Mouse (Mus musculus): ENCODE results near the gene Ppp1r16b.
A peak's percentile ranks its signal among the peaks of the same experiment; 100 is the strongest.

Ppp1r16b gene

GRCm38 (mm10) chr2:158665098-158665497 is at the start of gene Ppp1r16b:
Ppp1r16b (plus strand) TSS chr2:158665398.
- DNase-seq (ENCODE audit: low spot score): no peak

DNA sequence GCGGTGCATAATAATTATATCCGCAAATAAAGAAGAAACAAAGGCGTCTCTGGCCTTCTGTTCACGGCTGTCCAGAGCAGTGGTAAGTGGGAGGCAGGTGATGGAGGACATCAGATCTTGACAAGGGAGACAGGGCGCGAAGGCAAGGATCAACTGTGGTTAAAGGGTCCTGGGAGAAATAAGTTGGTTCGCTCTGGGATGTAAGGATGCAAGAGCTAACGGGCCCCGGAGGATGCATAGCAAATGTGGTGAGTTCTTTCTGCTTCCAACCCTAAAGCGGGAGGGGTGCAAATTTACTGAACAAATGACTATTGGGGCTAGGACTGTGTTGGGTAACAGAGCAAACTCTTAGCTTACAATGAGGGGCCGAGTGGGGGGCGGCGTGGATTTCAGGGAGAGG is 49.5 kb upstream of the Ppp1r16b start:
- no peak for DNase-seq (ENCODE audit: low spot score)

DNA sequence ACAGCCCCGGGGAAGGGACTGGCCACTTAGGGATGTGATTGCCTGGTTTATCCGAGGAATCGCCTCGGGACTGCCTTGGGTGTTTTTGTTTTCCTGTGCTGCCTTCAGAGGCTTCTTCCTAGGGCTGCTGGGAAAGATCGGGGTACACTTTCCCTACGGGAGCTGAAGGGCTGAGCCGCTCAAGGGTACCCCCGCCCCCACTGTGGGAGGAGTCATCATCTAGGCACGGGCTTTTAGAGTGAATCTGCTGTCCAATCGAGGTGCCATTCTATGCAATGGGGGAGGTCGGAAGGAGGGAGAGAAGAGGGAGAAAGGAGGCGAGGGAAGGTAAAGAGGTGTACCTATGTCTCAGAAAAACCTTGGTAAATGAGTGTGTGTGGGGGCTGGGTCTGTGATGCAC is 48.9 kb upstream of the Ppp1r16b start:
- DNase-seq (ENCODE audit: low spot score): no peak

- no peak for DNase-seq (ENCODE audit: low spot score)
Observed at GRCm38 (mm10) chr2:158616790-158617189, 48.4 kb upstream of the Ppp1r16b start.

- peak; percentile 90 for DNase-seq (ENCODE audit: low spot score)
Observed at GRCm38 (mm10) chr2:158624718-158625222, 40.4 kb upstream of the Ppp1r16b start, which contains the start of gene Actr5. Actr5 (plus strand) TSS chr2:158624888.

- no peak for DNase-seq (ENCODE audit: low spot score)
Observed at GRCm38 (mm10) chr2:158625231-158625630, 40.0 kb upstream of the Ppp1r16b start.

- no peak for DNase-seq (ENCODE audit: low spot score)
Observed at GRCm38 (mm10) chr2:158625697-158626096, 39.5 kb upstream of the Ppp1r16b start.

DNA sequence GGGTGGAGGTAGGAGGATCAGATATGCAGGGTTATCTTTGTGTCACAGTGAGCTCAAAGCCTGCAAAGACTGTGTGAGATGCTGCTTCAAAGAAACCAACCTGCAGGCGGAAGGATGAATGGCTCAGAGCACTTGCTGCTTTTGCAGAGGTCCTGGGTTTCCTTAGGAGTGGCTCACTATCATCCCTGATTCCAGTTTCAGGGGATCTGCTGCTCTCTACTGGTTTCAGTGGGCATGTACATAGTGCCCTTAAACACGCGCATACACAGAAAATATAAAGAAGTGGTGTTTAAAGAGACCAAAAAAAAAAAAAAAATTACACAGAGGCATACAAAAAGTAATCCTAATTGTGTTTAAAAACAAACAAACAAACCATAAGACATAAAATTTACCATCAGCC is 36.3 kb upstream of the Ppp1r16b start:
- no peak for DNase-seq (ENCODE audit: low spot score)

DNA sequence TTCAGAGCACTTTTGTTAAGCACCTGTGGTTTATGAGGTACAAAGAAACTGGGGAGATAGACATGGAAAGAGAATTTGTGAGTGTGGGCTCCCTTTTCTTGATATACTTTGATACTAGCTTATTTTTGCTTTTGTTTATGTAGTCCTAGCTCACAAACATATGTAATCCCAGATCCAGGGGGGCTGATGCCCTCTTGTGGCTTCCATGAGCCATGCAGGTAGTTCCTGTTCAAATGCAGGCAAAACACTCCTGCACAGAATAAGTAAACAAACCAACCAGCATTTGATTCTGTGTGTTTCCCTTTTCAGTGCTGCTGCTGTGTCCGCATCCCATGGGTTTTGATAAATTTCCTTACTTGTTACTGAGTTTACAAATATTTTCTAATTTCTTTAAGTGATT is 35.8 kb upstream of the Ppp1r16b start:
- DNase-seq (ENCODE audit: low spot score): no peak

DNA sequence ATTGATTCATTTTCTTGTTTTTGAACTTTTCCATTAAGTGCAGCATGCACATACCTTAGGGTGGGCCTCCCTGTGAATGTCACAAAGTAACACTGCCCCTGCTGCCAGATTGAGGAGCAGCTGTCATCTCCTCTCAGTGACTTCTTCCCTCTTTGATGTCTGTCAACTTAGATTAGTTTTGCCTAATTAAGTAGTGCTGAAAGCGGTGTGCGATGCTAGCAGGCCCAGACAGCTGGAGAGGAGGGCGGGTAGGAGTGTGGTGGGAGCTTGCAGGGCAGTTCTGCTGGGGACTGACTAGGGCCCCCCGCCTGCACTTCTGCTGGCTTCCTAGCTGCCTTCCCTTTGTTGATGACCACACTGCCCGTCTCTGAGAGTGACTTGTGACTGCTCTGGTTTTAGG is 33.3 kb upstream of the Ppp1r16b start:
- no peak for DNase-seq (ENCODE audit: low spot score)

DNA sequence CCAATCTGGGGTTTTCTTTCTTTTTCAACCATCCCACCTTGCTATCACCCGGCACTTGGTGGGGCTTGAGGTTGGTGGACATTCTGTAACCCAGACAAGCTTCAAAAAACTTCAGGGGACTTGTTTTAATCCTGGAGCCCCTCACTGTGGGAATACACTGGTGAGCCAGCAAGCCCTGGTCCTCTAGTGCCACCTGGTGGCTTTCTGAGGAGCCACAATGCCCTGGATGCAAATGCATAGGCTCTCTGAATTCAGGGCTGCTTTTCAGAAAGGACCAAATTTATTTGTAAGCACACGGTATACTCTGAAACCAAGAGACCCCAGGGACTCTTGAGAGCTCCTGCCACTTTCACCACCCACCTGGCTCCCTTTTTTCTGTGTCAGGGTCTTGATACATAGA is 23.3 kb upstream of the Ppp1r16b start:
- DNase-seq (ENCODE audit: low spot score): peak; percentile 57

- DNase-seq (ENCODE audit: low spot score): no peak
Observed at GRCm38 (mm10) chr2:158642587-158642986, 22.6 kb upstream of the Ppp1r16b start.

DNA sequence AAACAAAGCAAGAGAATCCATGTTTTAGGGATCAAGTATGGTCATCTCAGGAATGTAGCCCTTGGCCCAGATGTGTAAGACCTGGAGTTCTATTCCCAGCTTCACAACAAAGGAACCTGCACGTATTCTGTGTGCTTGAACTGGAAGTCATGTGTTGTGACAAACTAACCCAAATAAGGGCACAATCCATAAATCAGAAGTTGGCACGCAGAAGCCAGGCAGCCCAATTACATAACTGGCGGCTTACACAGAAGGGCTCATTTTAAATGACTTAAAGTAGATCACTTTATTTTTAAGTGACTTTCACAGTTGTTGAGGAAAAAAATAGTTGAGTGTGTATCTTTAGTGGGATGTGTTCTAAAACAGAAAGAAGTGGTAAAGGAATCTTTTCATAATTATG is 21.4 kb upstream of the Ppp1r16b start:
- DNase-seq (ENCODE audit: low spot score): no peak

DNA sequence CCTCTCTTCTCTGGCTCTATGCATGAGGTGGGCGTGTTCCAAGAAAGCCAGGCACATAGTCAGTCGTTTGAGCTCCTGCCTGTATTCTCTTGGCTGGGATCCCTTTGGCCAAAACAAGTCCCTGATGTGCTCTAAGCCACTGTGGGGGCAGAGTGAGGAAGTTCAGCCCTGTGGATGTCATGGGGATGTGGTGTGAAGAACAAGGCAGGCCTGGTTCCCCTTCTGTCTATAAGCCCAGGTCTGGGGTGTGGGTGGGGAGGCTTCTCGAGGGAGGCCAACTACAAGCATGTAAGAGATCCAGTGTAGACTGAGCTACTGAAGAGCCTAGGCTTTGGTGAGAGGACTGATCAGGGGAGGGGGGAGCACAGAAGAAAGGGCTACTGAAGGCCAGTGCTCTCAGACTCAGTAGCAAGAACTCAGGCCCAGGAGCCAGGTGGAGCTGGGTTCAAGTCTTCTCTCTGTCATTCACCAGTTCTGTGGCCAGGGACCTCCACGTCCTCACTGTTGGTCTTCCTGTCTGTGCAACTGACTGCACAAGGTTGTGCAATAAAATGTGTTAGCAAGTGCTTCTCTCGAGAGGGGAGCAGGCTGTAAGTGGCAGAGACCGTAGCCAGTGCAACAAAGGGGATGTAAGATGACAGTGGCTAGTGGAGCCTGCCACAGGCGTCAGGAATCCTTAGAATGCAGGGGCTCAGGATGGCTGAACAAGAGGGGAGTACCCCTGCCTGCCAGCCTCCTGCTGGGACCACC is 13.9 kb upstream of the Ppp1r16b start:
- DNase-seq (ENCODE audit: low spot score): no peak

DNA sequence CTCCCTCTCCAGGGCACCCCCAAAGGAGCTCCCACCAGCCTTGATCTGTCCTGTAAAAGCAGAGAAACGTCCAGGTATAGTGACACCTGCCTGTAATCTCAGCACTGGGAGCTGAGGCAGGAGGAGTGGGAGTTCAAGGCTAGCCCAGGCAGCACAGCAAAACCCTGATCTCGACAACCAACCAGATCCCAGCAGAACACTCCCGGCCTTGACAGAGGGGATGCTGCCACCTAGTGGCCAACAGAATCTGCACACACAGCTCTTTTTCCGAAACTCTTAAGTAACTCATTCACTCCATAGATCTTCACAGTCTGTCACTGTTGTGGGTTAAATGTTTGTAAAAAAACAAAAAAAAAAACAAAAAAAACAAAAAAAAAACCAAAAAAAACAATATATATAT is 12.2 kb upstream of the Ppp1r16b start:
- DNase-seq (ENCODE audit: low spot score): peak; percentile 71

DNA sequence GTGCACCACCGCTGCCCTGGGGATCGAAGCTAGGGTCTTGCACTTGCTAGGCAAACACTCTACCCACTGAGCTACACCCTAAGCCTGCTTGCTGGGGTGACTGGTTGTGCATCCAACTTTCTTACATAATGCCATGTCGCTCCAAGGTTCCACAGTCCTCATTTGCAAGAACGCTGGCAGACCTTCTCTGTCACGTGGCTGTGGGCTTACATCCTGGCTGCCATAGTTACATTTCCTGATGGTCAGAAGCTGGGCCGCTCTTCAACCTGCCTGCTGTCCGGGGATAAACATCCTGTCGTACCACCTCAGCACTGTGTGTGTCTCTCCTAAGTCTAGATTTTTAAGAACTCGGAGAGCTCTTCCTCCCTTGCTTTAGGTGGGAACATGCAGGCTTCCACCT is 10.5 kb upstream of the Ppp1r16b start:
- DNase-seq (ENCODE audit: low spot score): no peak

- DNase-seq (ENCODE audit: low spot score): no peak
Observed at GRCm38 (mm10) chr2:158655806-158656205, 9.4 kb upstream of the Ppp1r16b start.

DNA sequence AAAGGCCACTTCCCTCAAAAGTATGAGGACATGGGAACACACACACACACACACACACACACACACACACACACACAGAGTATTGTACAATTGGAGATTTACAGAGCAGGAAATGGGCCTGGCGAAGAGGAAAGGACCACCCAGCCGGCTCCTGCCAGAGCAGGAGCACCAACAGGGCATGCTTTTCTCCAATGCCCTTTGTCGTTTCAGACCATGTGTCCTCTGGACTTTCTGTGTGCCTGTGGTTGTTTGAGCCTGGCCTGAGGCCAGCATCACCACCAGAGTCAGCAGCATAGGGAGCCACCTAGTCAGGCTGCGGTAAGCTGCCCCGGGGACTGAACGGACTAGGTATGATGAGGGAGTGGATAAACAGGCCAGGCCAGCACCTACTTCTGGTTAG is 6.4 kb upstream of the Ppp1r16b start:
- no peak for DNase-seq (ENCODE audit: low spot score)

DNA sequence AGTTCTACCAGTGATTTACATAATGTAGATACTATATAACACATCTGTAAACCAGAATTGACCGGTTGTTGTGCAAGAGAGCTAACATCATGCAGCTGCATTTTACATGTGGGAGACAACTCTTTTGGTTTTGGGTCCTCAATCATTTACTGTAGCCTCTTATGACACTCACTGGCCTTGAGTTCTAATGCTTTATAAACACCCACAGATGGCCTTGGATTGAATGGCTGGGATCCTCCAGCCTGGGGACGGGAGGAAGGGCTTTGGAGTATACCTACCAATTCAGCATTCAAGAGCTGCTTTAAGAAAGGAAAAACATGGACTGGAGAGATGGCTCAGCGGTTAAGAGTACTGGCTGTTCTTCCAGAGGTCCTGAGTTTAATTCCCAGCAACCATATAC is 5.9 kb upstream of the Ppp1r16b start:
- no peak for DNase-seq (ENCODE audit: low spot score)

DNA sequence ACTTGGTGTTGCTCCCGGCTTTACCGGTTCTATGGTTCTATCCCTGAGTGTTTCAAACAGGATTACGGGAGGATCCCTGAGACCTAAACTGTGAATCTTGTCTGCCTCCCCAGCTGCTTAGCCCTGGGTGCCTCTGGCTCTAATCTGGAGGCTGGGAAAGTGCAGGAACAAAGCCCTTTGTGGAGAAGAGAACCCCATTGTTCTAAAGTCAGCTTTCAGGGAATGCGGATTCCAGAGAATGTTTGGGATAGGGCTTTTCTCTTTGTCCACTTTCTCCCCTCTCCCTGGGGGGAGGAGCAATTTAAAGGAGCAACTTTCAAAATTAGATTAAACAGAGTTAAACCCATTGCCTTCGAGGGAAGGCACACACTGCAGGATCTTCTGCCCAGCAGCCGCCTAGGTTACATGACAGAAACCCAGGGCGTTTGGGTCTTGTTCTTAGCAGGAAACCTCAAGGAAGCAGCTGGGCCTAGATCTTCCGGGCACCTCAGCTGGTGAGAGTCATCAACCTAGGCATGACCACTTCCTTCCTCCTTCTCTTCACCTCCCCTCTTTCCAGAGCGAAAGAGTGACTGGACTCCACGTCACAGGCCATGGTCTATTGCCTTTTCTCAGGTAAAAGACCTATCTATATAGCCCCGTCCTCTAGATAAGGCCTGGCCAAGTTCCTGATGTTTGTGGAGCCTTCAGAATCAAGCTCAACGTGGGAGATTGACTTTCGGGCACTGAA is 1.0 kb downstream of the Ppp1r16b start:
- DNase-seq (ENCODE audit: low spot score): peak; percentile 87

DNA sequence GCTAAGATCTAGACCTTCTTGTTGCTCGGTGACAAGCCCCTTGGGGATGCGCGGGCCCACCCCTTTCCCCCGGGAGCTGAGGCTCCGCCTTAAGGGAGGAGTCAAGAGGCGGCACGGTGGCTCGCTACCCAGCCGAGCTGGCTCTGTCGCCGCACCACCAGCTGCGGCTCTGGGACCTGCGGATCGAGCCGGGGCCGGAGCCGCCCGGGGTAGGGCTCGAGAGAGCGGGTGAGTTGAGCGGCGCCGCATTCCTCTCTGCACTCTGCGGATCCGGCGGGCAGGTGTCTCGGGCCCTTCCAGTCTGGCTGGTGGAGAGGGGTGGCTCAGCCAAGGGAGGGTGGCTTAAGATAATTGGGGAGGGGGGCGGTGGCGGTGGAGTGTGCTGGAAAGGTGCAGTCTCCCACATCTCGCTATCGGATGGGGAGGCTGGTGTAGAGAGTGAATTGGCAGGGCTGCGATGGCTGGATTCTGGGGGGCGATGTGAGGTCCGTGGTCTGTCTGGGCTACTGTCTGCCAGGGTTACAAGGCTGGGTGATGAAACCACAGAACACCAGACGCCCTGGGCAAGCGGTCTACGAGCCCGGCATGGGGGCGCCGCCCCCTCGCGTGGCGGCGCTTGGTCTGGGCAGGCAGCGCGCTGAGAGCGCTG is 1.9 kb downstream of the Ppp1r16b start:
- peak; percentile 68 for DNase-seq (ENCODE audit: low spot score)

DNA sequence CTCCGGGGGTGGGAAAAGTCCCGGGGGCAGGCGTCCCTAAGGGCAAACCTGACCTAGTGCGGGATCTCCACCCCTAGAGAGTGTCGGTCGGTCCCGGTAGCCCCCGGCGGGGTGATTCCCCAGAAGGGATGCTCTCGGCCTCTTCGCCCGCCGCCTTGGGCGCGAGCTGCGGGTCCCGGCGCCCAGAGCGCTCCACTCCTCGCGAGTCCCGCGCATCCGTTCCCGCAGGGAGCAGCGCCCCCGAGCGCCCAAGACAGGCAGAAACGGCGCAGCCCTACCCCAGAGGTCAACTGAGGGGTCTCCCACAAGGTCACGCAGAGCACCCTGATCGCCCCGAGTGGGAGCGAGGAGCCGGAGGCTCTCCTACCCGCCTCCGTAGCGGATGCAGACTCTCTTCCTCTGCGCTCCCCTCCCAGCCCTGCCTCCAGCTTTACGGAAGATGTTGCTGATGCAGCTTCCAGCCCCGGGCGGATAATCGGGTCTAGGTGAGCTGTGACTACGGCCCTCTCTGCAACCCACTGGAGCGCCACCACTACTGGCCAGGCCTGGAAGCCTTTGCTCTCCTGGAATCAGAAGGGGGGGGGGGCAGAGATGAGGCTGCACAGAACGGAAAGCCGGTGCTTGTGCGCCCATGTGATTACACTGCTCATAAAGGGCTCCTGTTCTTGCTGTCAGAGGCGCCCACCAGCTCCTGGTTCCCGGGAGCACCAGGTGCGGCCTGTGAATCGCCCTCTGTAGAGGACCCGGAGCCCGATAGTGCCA is 2.7 kb downstream of the Ppp1r16b start:
- DNase-seq (ENCODE audit: low spot score): peak; percentile 53

All from T-cell, adult 2 months (primary cell).